Mouse (Mus musculus) C2C12 (cell line): ENCODE results near the gene Arhgap27.

Experiments
- CTCF ChIP-seq: IDR thresholded peaks from one replicate; pipeline ENCODE4 v1.5.1; 2011; ENCODE audit not compliant: control insufficient read depth, insufficient read depth, insufficient read length
- FOSL1 ChIP-seq: IDR thresholded peaks from one replicate; pipeline ENCODE4 v1.8.0; 2011; ENCODE audit warnings: mild to moderate bottlenecking, low read length; ENCODE audit not compliant: poor library complexity, insufficient read depth, severe bottlenecking
- MAX ChIP-seq: IDR thresholded peaks from one replicate; pipeline ENCODE4 v1.6.1; 2011; ENCODE audit warnings: mild to moderate bottlenecking, control low read depth
- MYOD1 ChIP-seq: IDR thresholded peaks from one replicate; pipeline ENCODE4 v1.6.1; 2011; ENCODE audit warnings: low read depth; ENCODE audit not compliant: control insufficient read depth, insufficient read length
- MYOG ChIP-seq: IDR thresholded peaks from one replicate; pipeline ENCODE4 v1.6.1; 2011; ENCODE audit not compliant: control insufficient read depth, insufficient read length; ENCODE audit errors: extremely low read depth
- USF1 ChIP-seq: IDR thresholded peaks from one replicate; pipeline ENCODE4 v1.6.1; 2011; ENCODE audit warnings: low read depth, mild to moderate bottlenecking, control low read depth, moderate library complexity

- TF ChIP-seq CTCF (no peak), MYOG (no peak), MAX (no peak), USF1 (no peak), FOSL1 (no peak), MYOD1 (no peak)
These were observed 48.8 kb upstream of the Arhgap27 start, which contains the start of gene Plekhm1 for GRCm38 (mm10) chr11:103411981-103412949.
